Mouse (Mus musculus): ENCODE results near the gene Nxpe3. TPM values are rescaled to one million over a fixed set of nuclear protein-coding genes. Genes with fewer than 3 reads are reported as not detected.

The Nxpe3 gene
- 39.0 TPM for polyA plus RNA-seq (2017; shearing (Covaris generic))

GRCm38 (mm10) chr16:55894893-55895650, at the start of gene Nxpe3:
Nxpe3 (minus strand) TSS chr16:55895285.

GRCm38 (mm10) chr16:55934453-55935037, 39.5 kb upstream of the Nxpe3 start, which contains the start of gene Cep97:
Cep97 (minus strand) TSS chr16:55934855.

GRCm38 (mm10) chr16:55838510-55839474, 56.3 kb downstream of the Nxpe3 start, which contains the start of gene Nfkbiz:
Nfkbiz (minus strand) TSS chr16:55838899.

Other genes with a start within 250 kb of the Nxpe3 start
- 32.6 TPM for gene Nfkbiz, start 56.4 kb downstream of the Nxpe3 start, polyA plus RNA-seq (2017; shearing (Covaris generic))
- gene Cep97, start 39.6 kb upstream of the Nxpe3 start, polyA plus RNA-seq (2017; shearing (Covaris generic)): 38.9 TPM
- 858 TPM for gene Rpl24, start 71.0 kb upstream of the Nxpe3 start, polyA plus RNA-seq (2017; shearing (Covaris generic))
- gene Zbtb11, start 78.6 kb upstream of the Nxpe3 start, polyA plus RNA-seq (2017; shearing (Covaris generic)): 21.6 TPM
- gene Pcnp, start 134.5 kb upstream of the Nxpe3 start, polyA plus RNA-seq (2017; shearing (Covaris generic)): 123 TPM
- 35.6 TPM for gene Trmt10c, start 142.5 kb upstream of the Nxpe3 start, polyA plus RNA-seq (2017; shearing (Covaris generic))
- 72.7 TPM for gene Senp7, start 153.1 kb upstream of the Nxpe3 start, polyA plus RNA-seq (2017; shearing (Covaris generic))

Data from activated CD4-positive, CD25-positive, alpha-beta regulatory T cell, adult 9 weeks (primary cell).